Mouse (Mus musculus) MEL (cell line): ENCODE measurements around the gene Ap3d1. TPM values are rescaled to one million over a fixed set of nuclear protein-coding genes. Genes with fewer than 3 reads are reported as not detected.

ENCODE experiments used
- DNase-seq: peaks from one replicate; pipeline ENCODE4 v3.0.0; 2011; ENCODE audit warnings: low read depth, low spot score
- H3K27ac ChIP-seq: 2 replicates; pipeline ENCODE4 v1.5.1; 2012; ENCODE audit warnings: low read depth, mild to moderate bottlenecking, control low read depth, low read length, moderate library complexity; ENCODE audit not compliant: control insufficient read depth
- H3K27me3 ChIP-seq, 2 experiments: fragments of 150-350 bp in 1 of 2; sonication (generic) in 1 of 2; 2 replicates each; pipeline ENCODE4 v1.6.1; 2012; ENCODE audit warnings: low read length in 2 of 2, mild to moderate bottlenecking in 2 of 2, improper control_type of control experiment in 1 of 2, moderate library complexity in 1 of 2; ENCODE audit not compliant: insufficient read depth in 2 of 2, control insufficient read depth in 1 of 2
- H3K36me3 ChIP-seq, 2 experiments: 2 replicates each; pipeline ENCODE4 v1.6.1; 2012 to 2014; ENCODE audit warnings: low read length in 2 of 2, improper control_type of control experiment in 1 of 2, inconsistent platforms in 1 of 2, mild to moderate bottlenecking in 1 of 2; ENCODE audit not compliant: insufficient read depth in 2 of 2, control insufficient read depth in 1 of 2
- H3K4me1 ChIP-seq, 2 experiments: fragments of 150-350 bp in 1 of 2; sonication (generic) in 1 of 2; 2 replicates each; pipeline ENCODE4 v1.6.1; 2012; ENCODE audit warnings: low read length in 2 of 2, improper control_type of control experiment in 1 of 2, mild to moderate bottlenecking in 1 of 2; ENCODE audit not compliant: insufficient read depth in 2 of 2, control insufficient read depth in 1 of 2
- H3K4me3 ChIP-seq, 2 experiments: fragments of 150-350 bp in 1 of 2; sonication (generic) in 1 of 2; 2 replicates each; pipeline ENCODE4 v1.5.1; 2012; ENCODE audit warnings: low read depth in 2 of 2, low read length in 2 of 2, mild to moderate bottlenecking in 2 of 2, moderate library complexity in 2 of 2, control low read depth in 1 of 2, improper control_type of control experiment in 1 of 2; ENCODE audit not compliant: control insufficient read depth in 1 of 2, insufficient read depth in 1 of 2
- H3K79me2 ChIP-seq: 2 replicates; pipeline ENCODE4 v1.6.1; 2012; ENCODE audit warnings: mild to moderate bottlenecking, low read length, moderate library complexity; ENCODE audit not compliant: control insufficient read depth, poor library complexity, insufficient read depth
- H3K9ac ChIP-seq: 2 replicates; pipeline ENCODE4 v1.6.1; 2012; ENCODE audit warnings: low read depth, mild to moderate bottlenecking, control low read depth, low read length, moderate library complexity; ENCODE audit not compliant: control insufficient read depth, poor library complexity, severe bottlenecking
- H3K9me3 ChIP-seq: fragments of 150-350 bp; sonication (generic); replicated peaks from 2 replicates; pipeline ENCODE4 v1.6.1; 2012; ENCODE audit warnings: mild to moderate bottlenecking, low read length, improper control_type of control experiment, moderate library complexity; ENCODE audit not compliant: insufficient read depth
- CHD1 ChIP-seq: IDR thresholded peaks from 2 replicates; pipeline ENCODE4 v1.6.1; 2012; ENCODE audit warnings: low read depth, mild to moderate bottlenecking, inconsistent platforms, low read length, improper control_type of control experiment
- CTCF ChIP-seq, 3 experiments: IDR thresholded peaks in 2 of 3; conservative IDR thresholded peaks in 1 of 3; 2 replicates each; pipeline ENCODE4 v1.5.1; 2011 to 2012; ENCODE audit warnings: low read length in 3 of 3, low read depth in 2 of 3, mild to moderate bottlenecking in 2 of 3, improper control_type of control experiment in 1 of 3, inconsistent platforms in 1 of 3, mixed read lengths in 1 of 3, moderate library complexity in 1 of 3; ENCODE audit not compliant: control insufficient read depth in 1 of 3, insufficient read depth in 1 of 3, poor library complexity in 1 of 3, severe bottlenecking in 1 of 3
- E2F4 ChIP-seq: IDR thresholded peaks from 2 replicates; pipeline ENCODE4 v1.6.1; 2011; ENCODE audit warnings: low read depth, low read length, improper control_type of control experiment, borderline replicate concordance
- ELF1 ChIP-seq: IDR thresholded peaks from 2 replicates; pipeline ENCODE4 v1.6.1; 2014; ENCODE audit warnings: low read depth, mild to moderate bottlenecking, inconsistent platforms, low read length, improper control_type of control experiment, moderate library complexity
- EP300 ChIP-seq, 2 experiments: IDR thresholded peaks; 2 replicates each; pipeline ENCODE4 v1.6.1; 2011; ENCODE audit warnings: improper control_type of control experiment in 2 of 2, low read length in 2 of 2, low read depth in 1 of 2, mild to moderate bottlenecking in 1 of 2
- GABPA ChIP-seq: IDR thresholded peaks from 2 replicates; pipeline ENCODE4 v1.6.1; 2012; ENCODE audit warnings: low read depth, mild to moderate bottlenecking, inconsistent platforms, low read length, improper control_type of control experiment, moderate library complexity
- HCFC1 ChIP-seq: IDR thresholded peaks from 2 replicates; pipeline ENCODE4 v1.6.1; 2012; ENCODE audit warnings: low read depth, mild to moderate bottlenecking, inconsistent platforms, low read length, improper control_type of control experiment, moderate library complexity
- JUND ChIP-seq: IDR thresholded peaks from 2 replicates; pipeline ENCODE4 v1.6.1; 2011; ENCODE audit warnings: low read depth, mild to moderate bottlenecking, improper control_type of control experiment, low read length
- MAFK ChIP-seq: IDR thresholded peaks from 2 replicates; pipeline ENCODE4 v1.6.1; 2011; ENCODE audit warnings: low read depth, mild to moderate bottlenecking, low read length, improper control_type of control experiment, borderline replicate concordance
- MAX ChIP-seq: IDR thresholded peaks from 2 replicates; pipeline ENCODE4 v1.6.1; 2011; ENCODE audit warnings: low read length, improper control_type of control experiment
- MAZ ChIP-seq: IDR thresholded peaks from 2 replicates; pipeline ENCODE4 v1.6.1; 2012; ENCODE audit warnings: low read depth, mild to moderate bottlenecking, inconsistent platforms, low read length, improper control_type of control experiment
- MEF2A ChIP-seq: IDR thresholded peaks from 2 replicates; pipeline ENCODE4 v1.6.1; 2014; ENCODE audit warnings: low read depth, mild to moderate bottlenecking, inconsistent platforms, low read length, improper control_type of control experiment; ENCODE audit not compliant: poor library complexity, insufficient replicate concordance, severe bottlenecking; ENCODE audit errors: extremely low read depth
- MXI1 ChIP-seq: IDR thresholded peaks from 2 replicates; pipeline ENCODE4 v1.6.1; 2011; ENCODE audit warnings: mild to moderate bottlenecking, low read depth, low read length, improper control_type of control experiment
- MYB ChIP-seq: IDR thresholded peaks from 2 replicates; pipeline ENCODE4 v1.6.1; 2011; ENCODE audit warnings: mild to moderate bottlenecking, low read depth, low read length, improper control_type of control experiment
- NRF1 ChIP-seq: IDR thresholded peaks from 2 replicates; pipeline ENCODE4 v1.6.1; 2014; ENCODE audit warnings: low read depth, mild to moderate bottlenecking, inconsistent platforms, low read length, improper control_type of control experiment, moderate library complexity; ENCODE audit not compliant: poor library complexity, insufficient read depth, severe bottlenecking
- POLR2AphosphoS2 ChIP-seq: IDR thresholded peaks from 2 replicates; pipeline ENCODE4 v1.6.1; 2011; ENCODE audit warnings: low read length, improper control_type of control experiment
- RAD21 ChIP-seq: IDR thresholded peaks from 2 replicates; pipeline ENCODE4 v1.6.1; 2011; ENCODE audit warnings: mild to moderate bottlenecking, low read depth, low read length, improper control_type of control experiment
- RCOR1 ChIP-seq: IDR thresholded peaks from 2 replicates; pipeline ENCODE4 v1.6.1; 2012; ENCODE audit warnings: low read depth, mild to moderate bottlenecking, inconsistent platforms, low read length, improper control_type of control experiment
- SIN3A ChIP-seq: IDR thresholded peaks from 2 replicates; pipeline ENCODE4 v1.6.1; 2012; ENCODE audit warnings: low read length, improper control_type of control experiment, inconsistent platforms
- TAL1 ChIP-seq: IDR thresholded peaks from 2 replicates; pipeline ENCODE4 v1.6.1; 2012; ENCODE audit warnings: mild to moderate bottlenecking, inconsistent platforms, low read length, moderate library complexity, mixed read lengths
- TBP ChIP-seq: IDR thresholded peaks from 2 replicates; pipeline ENCODE4 v1.8.0; 2011; ENCODE audit warnings: low read depth, low read length, improper control_type of control experiment
- TCF12 ChIP-seq: IDR thresholded peaks from 2 replicates; pipeline ENCODE4 v1.6.1; 2014; ENCODE audit warnings: low read depth, mild to moderate bottlenecking, inconsistent platforms, low read length, improper control_type of control experiment, moderate library complexity
- USF1 ChIP-seq: IDR thresholded peaks from 2 replicates; pipeline ENCODE4 v1.6.1; 2014; ENCODE audit warnings: low read depth, mild to moderate bottlenecking, inconsistent platforms, low read length, improper control_type of control experiment, moderate library complexity
- ZC3H11A ChIP-seq: IDR thresholded peaks from 2 replicates; pipeline ENCODE4 v1.6.1; 2012; ENCODE audit warnings: low read depth, mild to moderate bottlenecking, inconsistent platforms, low read length, improper control_type of control experiment
- ZKSCAN1 ChIP-seq: IDR thresholded peaks from 2 replicates; pipeline ENCODE4 v1.6.1; 2012; ENCODE audit warnings: low read depth, mild to moderate bottlenecking, inconsistent platforms, low read length, improper control_type of control experiment, moderate library complexity
- ZMIZ1 ChIP-seq: IDR thresholded peaks from 2 replicates; pipeline ENCODE4 v1.6.1; 2012; ENCODE audit warnings: low read depth, mild to moderate bottlenecking, inconsistent platforms, low read length, improper control_type of control experiment, moderate library complexity
- ZNF384 ChIP-seq: IDR thresholded peaks from 2 replicates; pipeline ENCODE4 v1.6.1; 2012; ENCODE audit warnings: low read depth, mild to moderate bottlenecking, inconsistent platforms, low read length, improper control_type of control experiment
- polyA plus RNA-seq, 2 experiments: library from polyadenylated mRNA; stranded (reverse) in 1 of 2; unstranded in 1 of 2; fragments of >175 nt in 1 of 2; fragments of >200 nt in 1 of 2; gene quantifications; 2 replicates each; pipeline versions ENCODE4 v1.2.1 to v1.2.4; 2012; ENCODE audit warnings: low replicate concordance in 2 of 2, low read depth in 1 of 2; ENCODE audit not compliant: insufficient read length in 2 of 2, insufficient read depth in 1 of 2, missing spikeins in 1 of 2
- total RNA-seq: library from RNA; depleted of rRNA; stranded (reverse); fragments of 300-350 nt; gene quantifications from 2 replicates; pipeline ENCODE4 v1.2.3, GENCODE M21; 2012

Ap3d1 gene
- total and polyA plus RNA-seq, 3 experiments, result 32.7 to 260 (median 54.5) TPM

- Histone ChIP-seq H3K27ac (peak overlapping the region; percentile 75; the same call in 1 of the 2 replicates), H3K9ac (peak overlapping the region; percentile 8; the same call in 1 of the 2 replicates), H3K27me3 (no peaks in the 10 kb centered on the region), H3K79me2 (peaks cover 4% of the 10 kb centered on the region), H3K9me3 (no peaks in the 10 kb centered on the region), H3K36me3 (peaks cover 0 to 41% of the 10 kb centered on the region in 2 experiments; a peak in 2 of 4 replicates), H3K4me1 (peaks cover 33 to 58% of the 10 kb centered on the region in 2 experiments), H3K4me3 (no peak overlapping the region; a peak in 1 of 4 replicates)
- 0 out of 2 replicates have a peak, but pooled peaks have one; percentile 26 for TF ChIP-seq ZNF384
- no peak for TF ChIP-seq MYB
- no peak for DNase-seq
Observed at GRCm38 (mm10) chr10:80700038-80700504, 42.0 kb downstream of the Ap3d1 start.

GRCm38 (mm10) chr10:80698605-80699004 is 43.5 kb downstream of the Ap3d1 start:
- peak overlapping the region; percentile 61; the same call in 1 of the 2 replicates for H3K27ac ChIP-seq
- H3K36me3 ChIP-seq, result peaks cover 0 to 52% of the 10 kb centered on the region in 2 experiments; a peak in 2 of 4 replicates
- no peak for DNase-seq

GRCm38 (mm10) chr10:80697812-80698211 is 44.3 kb downstream of the Ap3d1 start:
- H3K4me1 ChIP-seq, result peaks cover 37 to 74% of the 10 kb centered on the region in 2 experiments
- H3K36me3 ChIP-seq, result peaks cover 0 to 57% of the 10 kb centered on the region in 2 experiments; a peak in 2 of 4 replicates
- H3K9ac ChIP-seq, result peak overlapping the region; percentile 3; the same call in 1 of the 2 replicates
- peaks cover 4% of the 10 kb centered on the region for H3K79me2 ChIP-seq
- peak; percentile 93 for DNase-seq
- no peaks in the 10 kb centered on the region for H3K27me3 ChIP-seq
- peak overlapping the region; percentile 61 for H3K27ac ChIP-seq
- H3K4me3 ChIP-seq, result no peak overlapping the region; a peak in 1 of 4 replicates
- no peaks in the 10 kb centered on the region for H3K9me3 ChIP-seq
- TF ChIP-seq CTCF (IDR thresholded peaks at IDR 0.05 in 2 of 3, conservative IDR thresholded peaks at IDR 0.05 in 1 of 3; ENCODE audit: control insufficient read depth in 1 of 3, insufficient read depth in 1 of 3, low read depth in 2 of 3, low read length in 3 of 3, poor library complexity in 1 of 3, severe bottlenecking in 1 of 3) (no peak), RAD21 (no peak), E2F4 (0 out of 2 replicates have a peak, but pooled peaks have one; percentile 48), ELF1 (peak; percentile 54; the same call in 1 of the 2 replicates), JUND (no peak), NRF1 (no peak), TCF12 (peak; percentile 100), GABPA (no peak), MAX (peak; percentile 72), TAL1 (peak; percentile 100), MXI1 (peak; percentile 72), RCOR1 (peak; percentile 100), POLR2AphosphoS2 (peak; percentile 84), CHD1 (0 out of 2 replicates have a peak, but pooled peaks have one; percentile 54), MAZ (peak; percentile 93), MAFK (peak; percentile 90), USF1 (0 out of 2 replicates have a peak, but pooled peaks have one; percentile 12), ZNF384 (peak; percentile 37; the same call in 1 of the 2 replicates)

More at GRCm38 (mm10) chr10:80698605-80699004, 43.5 kb downstream of the Ap3d1 start:
- Histone ChIP-seq H3K9ac (no peak overlapping the region; the same call in 1 of the 2 replicates), H3K4me1 (peaks cover 39 to 73% of the 10 kb centered on the region in 2 experiments), H3K79me2 (peaks cover 4% of the 10 kb centered on the region), H3K4me3 (no peak overlapping the region), H3K27me3 (no peaks in the 10 kb centered on the region), H3K9me3 (no peaks in the 10 kb centered on the region)
- no peak for TF ChIP-seq TAL1
- TF ChIP-seq ZKSCAN1, result no peak
- TF ChIP-seq RAD21, result no peak
- TF ChIP-seq ZC3H11A, result no peak
- TF ChIP-seq JUND, result no peak
- TF ChIP-seq ZNF384, result no peak
- no peak for TF ChIP-seq ELF1
- no peak for TF ChIP-seq TBP
- TF ChIP-seq MEF2A, result no peak
- TF ChIP-seq NRF1, result no peak
- TF ChIP-seq MAZ, result no peak
- TF ChIP-seq HCFC1, result no peak
- no peak for TF ChIP-seq ZMIZ1
- TF ChIP-seq EP300 (IDR thresholded peaks at IDR 0.05; ENCODE audit: low read depth in 1 of 2, low read length in 2 of 2), result no peak
- TF ChIP-seq SIN3A, result no peak
